Mouse (Mus musculus) heart, embryonic 14.5 days (tissue): Measurements from ENCODE around the gene Pld2. TPM values are rescaled to one million over a fixed set of nuclear protein-coding genes. Genes with fewer than 3 reads are reported as not detected.
"Not testable (repeated sequence)": the region's sequence is repeated elsewhere in the genome, so short reads cannot be mapped to it uniquely, and the experiment has no call there.

Source experiments
- ATAC-seq: fragments of 200-750 bp; cut with Nextera tagmentation; 2 replicates; pipeline ENCODE4 v1.8.0; 2017; ENCODE audit warnings: low read depth, moderate TSS enrichment; ENCODE audit not compliant: insufficient number of reproducible peaks, insufficient read depth, low FRiP score
- H3K27ac ChIP-seq, 2 experiments: fragments of 200-500 bp in 1 of 2; fragments of 300-500 bp in 1 of 2; sonication (generic) in 1 of 2; replicated peaks in 1 of 2; 2 replicates each; pipeline ENCODE4 v1.5.1; 2012 to 2014; ENCODE audit warnings: low read depth in 2 of 2, low read length in 2 of 2, control low read depth in 1 of 2, mild to moderate bottlenecking in 1 of 2, mixed read lengths in 1 of 2; ENCODE audit not compliant: control insufficient read depth in 1 of 2, insufficient read depth in 1 of 2
- H3K27me3 ChIP-seq: fragments of 300-500 bp; sonication (generic); 2 replicates; pipeline ENCODE4 v1.6.1; 2014; ENCODE audit warnings: mild to moderate bottlenecking, low read length, control low read depth; ENCODE audit not compliant: control insufficient read depth, insufficient read depth
- H3K36me3 ChIP-seq: fragments of 300-500 bp; sonication (generic); 2 replicates; pipeline ENCODE4 v1.6.1; 2014; ENCODE audit warnings: mild to moderate bottlenecking, control low read depth, low read length, mixed read lengths; ENCODE audit not compliant: control insufficient read depth, insufficient read depth
- H3K4me1 ChIP-seq, 2 experiments: fragments of 200-500 bp in 1 of 2; fragments of 300-500 bp in 1 of 2; sonication (generic) in 1 of 2; 2 replicates each; pipeline ENCODE4 v1.6.1; 2012 to 2014; ENCODE audit warnings: low read length in 2 of 2, control low read depth in 1 of 2, mixed read lengths in 1 of 2; ENCODE audit not compliant: control insufficient read depth in 2 of 2, insufficient read depth in 2 of 2
- H3K4me2 ChIP-seq: fragments of 300-500 bp; sonication (generic); 2 replicates; pipeline ENCODE4 v1.6.1; 2014; ENCODE audit warnings: mild to moderate bottlenecking, low read length
- H3K4me3 ChIP-seq, 2 experiments: fragments of 200-500 bp in 1 of 2; fragments of 300-500 bp in 1 of 2; sonication (generic) in 1 of 2; 2 replicates each; pipeline ENCODE4 v1.5.1; 2012 to 2014; ENCODE audit warnings: low read length in 2 of 2, mild to moderate bottlenecking in 2 of 2, control low read depth in 1 of 2, low read depth in 1 of 2, moderate library complexity in 1 of 2; ENCODE audit not compliant: control insufficient read depth in 1 of 2, insufficient read depth in 1 of 2
- H3K9ac ChIP-seq: fragments of 300-500 bp; sonication (generic); 2 replicates; pipeline ENCODE4 v1.6.1; 2014; ENCODE audit warnings: mild to moderate bottlenecking, low read length
- H3K9me3 ChIP-seq: fragments of 300-500 bp; sonication (generic); 2 replicates; pipeline ENCODE4 v1.6.1; 2016; ENCODE audit warnings: low read length, control low read depth; ENCODE audit not compliant: control insufficient read depth
- WGBS: fragments of 180-500 bp; shearing (Covaris S2); extraction: QIAGEN DNeasy Blood & Tissue Kit; methylation state at CpG from one replicate; pipeline ENCODE4 v1.1.7; 2014; 5-methylcytosine and 5-hydroxymethylcytosine counted together
- polyA plus RNA-seq: library from polyadenylated mRNA; unstranded; fragments of >200 nt; fragmentation: Nextera tagmentation; extraction: Ambion mirVana; gene quantifications from 2 replicates; pipeline ENCODE4 v1.2.1, GENCODE M21; 2014

Pld2 gene
- polyA plus RNA-seq, 1 experiment from 2014 or later = 11.1 TPM

- H3K4me2 ChIP-seq = peak overlapping the region; percentile 75
- no peak overlapping the region for H3K27ac ChIP-seq
- H3K36me3 ChIP-seq = peaks cover 27% of the 10 kb centered on the region
Observed at GRCm38 (mm10) chr11:70526211-70526610, 13.7 kb upstream of the Pld2 start.

DNA sequence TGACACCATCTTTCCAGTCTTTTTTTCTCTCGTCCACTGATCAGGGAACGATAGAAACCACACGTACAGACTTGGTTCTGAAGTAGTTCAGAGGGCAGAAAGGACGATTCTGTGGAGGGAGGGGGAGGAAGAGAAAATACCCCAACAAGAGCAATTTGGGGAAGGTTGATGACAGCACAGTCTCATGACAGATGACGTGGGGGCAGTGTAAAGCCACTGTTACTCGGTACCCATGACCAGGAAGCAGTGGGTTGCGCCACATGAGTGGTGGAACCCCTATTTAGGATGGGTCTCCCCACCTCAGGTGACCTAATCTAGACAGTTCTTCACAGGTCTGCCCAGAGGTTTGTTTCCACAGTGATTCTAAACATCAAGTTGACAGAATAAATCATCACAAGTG lies 11.3 kb upstream of the Pld2 start:
- Histone ChIP-seq H3K27ac (no peak overlapping the region), H3K4me2 (no peak overlapping the region), H3K36me3 (peaks cover 27% of the 10 kb centered on the region), H3K9me3 (no peaks in the 10 kb centered on the region), H3K9ac (no peak overlapping the region), H3K27me3 (no peaks in the 10 kb centered on the region), H3K4me1 (peaks cover 0 to 4% of the 10 kb centered on the region in 2 experiments; a peak in 2 of 4 replicates), H3K4me3 (no peak overlapping the region)
- WGBS = 77% methylated on average over 7 of the region's 7 CpGs
- ATAC-seq = no peak

More at GRCm38 (mm10) chr11:70526211-70526610, 13.7 kb upstream of the Pld2 start:
- H3K9ac ChIP-seq = peak overlapping the region; percentile 84; the same call in 1 of the 2 replicates
- peaks cover 0 to 4% of the 10 kb centered on the region in 2 experiments; a peak in 2 of 4 replicates for H3K4me1 ChIP-seq
- WGBS = 84% methylated on average over 12 of the region's 12 CpGs
- H3K9me3 ChIP-seq = no peaks in the 10 kb centered on the region
- ATAC-seq = no peak
- peak overlapping the region; percentile 73 to 92; a peak in 3 of 4 replicates for H3K4me3 ChIP-seq
- H3K27me3 ChIP-seq = no peaks in the 10 kb centered on the region

GRCm38 (mm10) chr11:70531065-70531464 lies 8.8 kb upstream of the Pld2 start:
- H3K4me2 ChIP-seq, H3K9ac ChIP-seq, ATAC-seq, H3K4me1 ChIP-seq, H3K27me3 ChIP-seq, H3K9me3 ChIP-seq, H3K4me3 ChIP-seq, H3K27ac ChIP-seq: not testable (repeated sequence)
- 78% methylated on average over 2 of the region's 2 CpGs for WGBS
- peaks cover 26% of the 10 kb centered on the region for H3K36me3 ChIP-seq

- Histone ChIP-seq H3K4me2 (no peak within 1 kb of the TSS), H3K27me3 (no peaks in the 10 kb centered on the region), H3K36me3 (peaks cover 9% of the 10 kb centered on the region), H3K27ac (no peak within 1 kb of the TSS), H3K4me1 (no peaks in the 10 kb centered on the region), H3K4me3 (no peak within 1 kb of the TSS), H3K9ac (no peak within 1 kb of the TSS), H3K9me3 (no peaks in the 10 kb centered on the region)
- 86% methylated on average over 6 of the region's 6 CpGs for WGBS
- ATAC-seq = no peak
Observed at GRCm38 (mm10) chr11:70532839-70533238, 7.0 kb upstream of the Pld2 start, which contains the start of gene Gm40193. TSS of gene Gm40193 (minus strand) at chr11:70532939.

- Histone ChIP-seq H3K4me1 (peaks cover 12 to 19% of the 10 kb centered on the region in 2 experiments), H3K9ac (peak overlapping the region; percentile 84), H3K4me2 (peak overlapping the region; percentile 74), H3K9me3 (no peaks in the 10 kb centered on the region), H3K4me3 (peak overlapping the region; percentile 65 to 69), H3K36me3 (0 out of 2 replicates have a peak, but pooled peaks cover 2% of the 10 kb centered on the region), H3K27ac (0 out of 4 replicates have a peak overlapping the region, but pooled peaks have one; percentile 21 to 25), H3K27me3 (no peaks in the 10 kb centered on the region)
- ATAC-seq = no peak
- 16% methylated on average over 9 of the region's 9 CpGs for WGBS
Observed at GRCm38 (mm10) chr11:70539423-70539822, 441 bp upstream of the Pld2 start.

DNA sequence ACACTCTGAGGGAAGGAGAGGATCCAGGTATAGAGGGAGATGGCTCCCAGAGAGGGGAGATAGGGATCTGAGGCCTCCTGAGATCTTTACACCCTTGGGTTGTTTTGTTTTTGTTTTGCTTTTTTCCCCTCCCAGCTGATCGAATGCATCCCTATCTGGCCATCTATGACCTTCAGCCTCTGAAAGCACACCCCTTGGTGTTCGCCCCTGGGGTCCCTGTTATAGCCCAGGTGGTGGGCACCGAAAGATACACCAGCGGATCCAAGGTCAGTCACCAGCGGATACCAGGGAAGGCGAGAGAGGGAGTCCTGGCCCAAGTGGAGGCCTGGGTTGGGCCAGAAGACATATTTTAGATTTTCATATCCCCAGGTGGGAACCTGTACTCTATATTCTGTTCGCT lies 1.1 kb downstream of the Pld2 start:
- H3K27ac ChIP-seq = 0 out of 4 replicates have a peak overlapping the region, but pooled peaks of 1 of the 2 experiments have one; percentile 74
- WGBS = 90% methylated on average over 7 of the region's 7 CpGs
- no peaks in the 10 kb centered on the region for H3K9me3 ChIP-seq
- peak overlapping the region; percentile 74 for H3K4me2 ChIP-seq
- peak overlapping the region; percentile 65 to 69 for H3K4me3 ChIP-seq
- H3K27me3 ChIP-seq = no peaks in the 10 kb centered on the region
- H3K36me3 ChIP-seq = peaks cover 3% of the 10 kb centered on the region; the same call in 1 of the 2 replicates
- no peak for ATAC-seq
- peak overlapping the region; percentile 84 for H3K9ac ChIP-seq
- peaks cover 12 to 21% of the 10 kb centered on the region in 2 experiments for H3K4me1 ChIP-seq

DNA sequence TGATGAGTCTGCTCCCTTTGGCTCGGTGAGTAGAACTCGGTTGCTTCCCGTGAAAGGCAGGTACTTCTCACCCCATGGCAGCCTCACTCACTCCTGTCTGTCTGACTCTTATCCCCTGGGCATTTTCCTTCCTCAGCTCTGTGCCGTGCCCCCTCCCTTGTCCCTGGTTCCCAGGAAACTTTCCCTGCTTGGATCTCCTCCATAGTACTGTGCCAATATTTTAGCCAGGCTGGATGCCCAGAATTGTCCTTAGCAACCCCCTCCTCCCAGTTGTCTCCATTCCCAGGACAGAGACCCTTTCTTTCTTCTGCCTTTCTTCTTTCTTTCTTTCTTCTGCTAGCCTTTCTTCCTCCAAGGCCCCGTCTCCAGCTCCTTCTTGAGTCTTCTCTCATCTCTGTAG lies 1.6 kb downstream of the Pld2 start:
- 68% methylated on average over 5 of the region's 5 CpGs for WGBS
- Histone ChIP-seq H3K9ac (no peak overlapping the region), H3K4me1 (peaks cover 12 to 21% of the 10 kb centered on the region in 2 experiments), H3K4me2 (peak overlapping the region; percentile 74; the same call in 1 of the 2 replicates), H3K36me3 (peaks cover 7% of the 10 kb centered on the region; the same call in 1 of the 2 replicates), H3K9me3 (no peaks in the 10 kb centered on the region), H3K4me3 (peak overlapping the region in 1 of 2 experiments; percentile 69; a peak in 1 of 4 replicates), H3K27me3 (no peaks in the 10 kb centered on the region), H3K27ac (no peak overlapping the region)
- ATAC-seq = no peak
